Mouse (Mus musculus) embryo, embryonic 11 days (tissue): Measurements from ENCODE around the gene Pum1.

Source experiments
- DNase-seq: peaks from one replicate; pipeline ENCODE4 v3.0.0-alpha.2; 2015

Gene Pum1

GRCm38 (mm10) chr4:130738527-130738926 lies 75.4 kb downstream of the Pum1 start:
- peak; percentile 66 for DNase-seq

- DNase-seq, result no peak
Measured at GRCm38 (mm10) chr4:130744058-130744457, 80.9 kb downstream of the Pum1 start.

GRCm38 (mm10) chr4:130745561-130746306 lies 82.6 kb downstream of the Pum1 start:
- no peak for DNase-seq

- DNase-seq, result no peak
Measured at GRCm38 (mm10) chr4:130749566-130749965, 86.4 kb downstream of the Pum1 start.

GRCm38 (mm10) chr4:130751966-130752365 lies 88.8 kb downstream of the Pum1 start:
- DNase-seq, result no peak

GRCm38 (mm10) chr4:130752591-130752990 lies 89.5 kb downstream of the Pum1 start:
- no peak for DNase-seq

- no peak for DNase-seq
Measured at GRCm38 (mm10) chr4:130753755-130754154, 90.6 kb downstream of the Pum1 start.

- no peak for DNase-seq
Measured at GRCm38 (mm10) chr4:130754776-130755175, 91.7 kb downstream of the Pum1 start.

- no peak for DNase-seq
Measured at GRCm38 (mm10) chr4:130759875-130760274, 96.8 kb downstream of the Pum1 start.

- no peak for DNase-seq
Measured at GRCm38 (mm10) chr4:130761809-130762208, 98.7 kb downstream of the Pum1 start.

- no peak for DNase-seq
Measured at GRCm38 (mm10) chr4:130765399-130766160, 102.5 kb downstream of the Pum1 start.

- DNase-seq, result no peak
Measured at GRCm38 (mm10) chr4:130766387-130766786, 103.3 kb downstream of the Pum1 start.

GRCm38 (mm10) chr4:130766926-130767325 lies 103.8 kb downstream of the Pum1 start:
- no peak for DNase-seq

GRCm38 (mm10) chr4:130773899-130774298 lies 110.8 kb downstream of the Pum1 start:
- DNase-seq, result no peak

GRCm38 (mm10) chr4:130774822-130775221 lies 111.7 kb downstream of the Pum1 start:
- no peak for DNase-seq

- no peak for DNase-seq
Measured at GRCm38 (mm10) chr4:130777647-130778046, 114.5 kb downstream of the Pum1 start.

- no peak for DNase-seq
Measured at GRCm38 (mm10) chr4:130779037-130779436, 115.9 kb downstream of the Pum1 start.

- DNase-seq, result no peak
Measured at GRCm38 (mm10) chr4:130782492-130782891, 119.4 kb downstream of the Pum1 start.

- DNase-seq, result peak; percentile 66
Measured at GRCm38 (mm10) chr4:130784755-130785154, 121.6 kb downstream of the Pum1 start.

GRCm38 (mm10) chr4:130787530-130787929 lies 124.4 kb downstream of the Pum1 start:
- DNase-seq, result no peak

- peak; percentile 88 for DNase-seq
Measured at GRCm38 (mm10) chr4:130790180-130790579, 127.1 kb downstream of the Pum1 start.

- peak; percentile 61 for DNase-seq
Measured at GRCm38 (mm10) chr4:130791811-130792375, 128.8 kb downstream of the Pum1 start.

GRCm38 (mm10) chr4:130792376-130793179 lies 129.5 kb downstream of the Pum1 start, which contains the start of gene Sdc3:
Gene Sdc3, plus strand, starts transcription at chr4:130792537.
- peak; percentile 76 for DNase-seq
